15 mouse cellular contexts compared by ENCODE assay signal in genomic region chr9:106327125-106327809, GRCm38 (mm10). TPM values are rescaled to one million over a fixed set of nuclear protein-coding genes. Genes with fewer than 3 reads are reported as not detected.
DNase-seq lines count a peak whose midpoint lies in the region; ATAC-seq and TF ChIP-seq lines count a peak whose summit lies in the region.
"Had no signal": no experiment of that assay in that cellular context is flagged by ENCODE, and none has a peak within 500 bp of the region (broad histone marks: within the 10 kb centered on the region; RNA-seq: fewer than 3 reads in every experiment).

No protein-coding gene starts in this region.

- no peak for TF ChIP-seq CTCF in lung, postnatal 0 days (IDR thresholded peaks at IDR 0.05)

- no peak for DNase-seq in heart, postnatal 25 days (ENCODE audit: low spot score)
- DNase-seq in lung, postnatal 0 days (ENCODE audit: low spot score), result no peak
- DNase-seq in lung, adult 18-20 months, result no peak
- no peak for DNase-seq in limb, embryonic 10.5 days (ENCODE audit: low spot score)
- peak; percentile 90 for DNase-seq in telencephalon, adult 2 months (ENCODE audit: low read depth, low spot score)
- no peak for DNase-seq in urinary bladder, postnatal 4 days (ENCODE audit: low spot score in 2 of 2)
- DNase-seq: B cell, adult 2 months; cerebellum, adult 9-10 months; spleen, adult 18-20 months had no signal

- 0 out of 2 replicates have a peak, but pooled peaks have one; percentile 38 for ATAC-seq in heart, embryonic 15.5 days (replicated peaks; ENCODE audit: insufficient number of reproducible peaks, insufficient read depth, low FRiP score, low read depth)
- ATAC-seq in lung, postnatal 0 days, result no peak
- no peak for ATAC-seq in kidney, embryonic 16.5 days (ENCODE audit: low FRiP score, low TSS enrichment)

- intact Hi-C loops in heart, postnatal 25 days (cut with DNase I), result no loop called here

- no peak overlapping the region for H3K27ac ChIP-seq in heart, embryonic 15.5 days
- peak overlapping the region; percentile 78 for H3K27ac ChIP-seq in lung, postnatal 0 days (ENCODE audit: low read length)
- peak overlapping the region; percentile 61; the same call in 1 of the 2 replicates for H3K27ac ChIP-seq in limb, embryonic 10.5 days
- no peak overlapping the region for H3K27ac ChIP-seq in kidney, embryonic 16.5 days (ENCODE audit: low read length)
- H3K27ac ChIP-seq: kidney, postnatal 0 days; limb, embryonic 13.5 days had no signal

- WGBS in heart, embryonic 15.5 days, result 77% methylated on average over 8 of the region's 8 CpGs
- 58% methylated on average over 8 of the region's 8 CpGs for WGBS in lung, postnatal 0 days
- 91% methylated on average over 8 of the region's 8 CpGs for WGBS in limb, embryonic 10.5 days
- WGBS in kidney, embryonic 16.5 days, result 87% methylated on average over 8 of the region's 8 CpGs

- H3K4me2 ChIP-seq in heart, embryonic 15.5 days, result no peak overlapping the region
- no peak overlapping the region for H3K4me2 ChIP-seq in lung, postnatal 0 days (replicated peaks; ENCODE audit: low read depth, low read length)
- no peak overlapping the region for H3K4me2 ChIP-seq in kidney, embryonic 16.5 days (replicated peaks; ENCODE audit: low read depth, low read length)
- H3K4me2 ChIP-seq: heart, embryonic 12.5 days; limb, embryonic 13.5 days had no signal

- no peaks in the 10 kb centered on the region for H3K27me3 ChIP-seq in heart, embryonic 15.5 days
- H3K27me3 ChIP-seq in lung, postnatal 0 days (replicated peaks; ENCODE audit: insufficient read depth, low read length), result no peaks in the 10 kb centered on the region
- H3K27me3 ChIP-seq in limb, embryonic 10.5 days (ENCODE audit: low read depth, poor library complexity, severe bottlenecking), result no peaks in the 10 kb centered on the region
- H3K27me3 ChIP-seq in kidney, embryonic 16.5 days (ENCODE audit: insufficient read depth, low read length), result no peaks in the 10 kb centered on the region
- H3K27me3 ChIP-seq: heart, embryonic 12.5 days; limb, embryonic 13.5 days had no signal

- peaks cover 17% of the 10 kb centered on the region for H3K4me1 ChIP-seq in heart, embryonic 15.5 days (replicated peaks)
- peaks cover 7% of the 10 kb centered on the region; the same call in 1 of the 2 replicates for H3K4me1 ChIP-seq in lung, postnatal 0 days (ENCODE audit: insufficient read depth, low read depth, low read length)
- H3K4me1 ChIP-seq in limb, embryonic 10.5 days, result peaks cover 63% of the 10 kb centered on the region
- peaks cover 18% of the 10 kb centered on the region; the same call in 1 of the 2 replicates for H3K4me1 ChIP-seq in kidney, embryonic 16.5 days (ENCODE audit: insufficient read depth, low read length)

- no peaks in the 10 kb centered on the region for H3K9me3 ChIP-seq in heart, embryonic 15.5 days (replicated peaks)
- no peaks in the 10 kb centered on the region for H3K9me3 ChIP-seq in lung, postnatal 0 days (ENCODE audit: low read length)
- no peaks in the 10 kb centered on the region for H3K9me3 ChIP-seq in limb, embryonic 10.5 days (replicated peaks)
- no peaks in the 10 kb centered on the region for H3K9me3 ChIP-seq in kidney, embryonic 16.5 days (ENCODE audit: low read length)
- H3K9me3 ChIP-seq: G1E; heart, embryonic 12.5 days; limb, embryonic 13.5 days had no signal

- no peaks in the 10 kb centered on the region for H3K36me3 ChIP-seq in heart, embryonic 15.5 days
- no peaks in the 10 kb centered on the region for H3K36me3 ChIP-seq in lung, postnatal 0 days (ENCODE audit: insufficient read depth, low read length)
- H3K36me3 ChIP-seq in limb, embryonic 10.5 days, result peaks cover 14% of the 10 kb centered on the region
- H3K36me3 ChIP-seq in kidney, embryonic 16.5 days (ENCODE audit: insufficient read depth, low read length), result no peaks in the 10 kb centered on the region

- H3K4me3 ChIP-seq in heart, embryonic 15.5 days, result no peak overlapping the region
- H3K4me3 ChIP-seq in lung, postnatal 0 days (ENCODE audit: low read depth, low read length), result no peak overlapping the region
- H3K4me3 ChIP-seq in limb, embryonic 10.5 days, result no peak overlapping the region
- no peak overlapping the region for H3K4me3 ChIP-seq in kidney, embryonic 16.5 days (ENCODE audit: low read length)
- H3K4me3 ChIP-seq: heart, embryonic 12.5 days; limb, embryonic 13.5 days had no signal

- no peak overlapping the region for H3K9ac ChIP-seq in heart, embryonic 15.5 days
- H3K9ac ChIP-seq in lung, postnatal 0 days (replicated peaks; ENCODE audit: low read depth), result no peak overlapping the region
- no peak overlapping the region for H3K9ac ChIP-seq in kidney, embryonic 16.5 days (replicated peaks; ENCODE audit: low read length)
- H3K9ac ChIP-seq: heart, embryonic 12.5 days; limb, embryonic 13.5 days had no signal

- TF ChIP-seq EP300 in lung, postnatal 0 days (IDR thresholded peaks at IDR 0.05), result no peak

RNA-seq across cellular contexts. Expression of gene Dusp7, which starts 41.2 kb away (rescaled TPM):
- 8.9 and 13.8 TPM in 2 replicates for polyA plus RNA-seq in heart, embryonic 15.5 days (2015; fragmentation: Nextera tagmentation; extraction: Ambion mirVana)
- 10 to 100 TPM; 43.6 to 67.0 TPM for total RNA-seq in heart, postnatal 25 days (2021)
- 25.7 and 27.8 TPM in 2 replicates for polyA plus RNA-seq in lung, postnatal 0 days (2015; fragmentation: Nextera tagmentation; extraction: Ambion mirVana)
- 43.1 and 44.9 TPM in 2 replicates for polyA plus RNA-seq in limb, embryonic 10.5 days (2016; fragmentation: Nextera tagmentation; extraction: Ambion mirVana)
- polyA plus RNA-seq in kidney, embryonic 16.5 days (2015; fragmentation: Nextera tagmentation; extraction: Ambion mirVana), result 13.6 and 13.7 TPM in 2 replicates

RNA-seq across cellular contexts. Expression of gene Poc1a, which starts 46.4 kb away (rescaled TPM):
- 23.7 and 26.8 TPM in 2 replicates for polyA plus RNA-seq in heart, embryonic 15.5 days (2015; fragmentation: Nextera tagmentation; extraction: Ambion mirVana)
- 1 to 10 TPM; 3.3 to 3.4 TPM for total RNA-seq in heart, postnatal 25 days (2021)
- polyA plus RNA-seq in lung, postnatal 0 days (2015; fragmentation: Nextera tagmentation; extraction: Ambion mirVana), result 9.7 and 9.9 TPM in 2 replicates
- 42.9 and 43.9 TPM in 2 replicates for polyA plus RNA-seq in limb, embryonic 10.5 days (2016; fragmentation: Nextera tagmentation; extraction: Ambion mirVana)
- 28.4 and 29.2 TPM in 2 replicates for polyA plus RNA-seq in kidney, embryonic 16.5 days (2015; fragmentation: Nextera tagmentation; extraction: Ambion mirVana)

Comparison
In these comparisons a context has a peak if more than half of its experiments do, and no peak if none do; other contexts are left out.
1. H3K27ac ChIP-seq: peak in lung, postnatal 0 days (single experiment) and limb, embryonic 10.5 days (single experiment); none in heart, embryonic 15.5 days (single experiment) and kidney, embryonic 16.5 days (single experiment).